Mouse (Mus musculus) cerebellum, adult 2 months (tissue): ENCODE measurements around the gene Peak1.

Experiments used
- CTCF ChIP-seq: fragments of 200-500 bp; IDR thresholded peaks from 2 replicates; pipeline ENCODE4 v1.5.1; 2011; ENCODE audit warnings: low read depth, mild to moderate bottlenecking, control low read depth, low read length, moderate library complexity, borderline replicate concordance; ENCODE audit not compliant: insufficient read depth
- POLR2A ChIP-seq: fragments of 200-500 bp; IDR thresholded peaks from 2 replicates; pipeline ENCODE4 v1.6.1; 2011; ENCODE audit warnings: low read length, control low read depth, borderline replicate concordance; ENCODE audit not compliant: insufficient read depth

DNA sequence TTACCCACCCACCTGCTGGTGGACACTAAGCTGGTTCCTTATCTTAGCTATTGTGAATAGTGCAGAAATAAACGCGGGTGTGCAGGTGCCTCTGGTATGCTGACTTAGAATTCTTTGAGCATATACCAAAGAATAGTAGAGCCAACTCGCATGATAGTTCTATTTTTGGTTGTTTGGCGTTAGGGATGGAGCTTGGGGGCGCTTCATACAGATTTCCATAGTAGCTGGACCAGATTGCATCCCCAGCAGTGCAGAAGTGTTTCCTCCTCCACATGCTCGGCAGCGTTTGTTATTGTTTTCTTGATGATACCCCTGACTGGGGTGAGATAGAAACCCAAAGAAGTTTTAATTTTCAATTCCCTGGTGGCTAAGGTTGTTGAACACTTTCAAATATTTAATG, 21.8 kb upstream of the Peak1 start:
- TF ChIP-seq POLR2A (no peak), CTCF (no peak)
